Mouse (Mus musculus): ENCODE results near the gene Zfp280b.

DNA sequence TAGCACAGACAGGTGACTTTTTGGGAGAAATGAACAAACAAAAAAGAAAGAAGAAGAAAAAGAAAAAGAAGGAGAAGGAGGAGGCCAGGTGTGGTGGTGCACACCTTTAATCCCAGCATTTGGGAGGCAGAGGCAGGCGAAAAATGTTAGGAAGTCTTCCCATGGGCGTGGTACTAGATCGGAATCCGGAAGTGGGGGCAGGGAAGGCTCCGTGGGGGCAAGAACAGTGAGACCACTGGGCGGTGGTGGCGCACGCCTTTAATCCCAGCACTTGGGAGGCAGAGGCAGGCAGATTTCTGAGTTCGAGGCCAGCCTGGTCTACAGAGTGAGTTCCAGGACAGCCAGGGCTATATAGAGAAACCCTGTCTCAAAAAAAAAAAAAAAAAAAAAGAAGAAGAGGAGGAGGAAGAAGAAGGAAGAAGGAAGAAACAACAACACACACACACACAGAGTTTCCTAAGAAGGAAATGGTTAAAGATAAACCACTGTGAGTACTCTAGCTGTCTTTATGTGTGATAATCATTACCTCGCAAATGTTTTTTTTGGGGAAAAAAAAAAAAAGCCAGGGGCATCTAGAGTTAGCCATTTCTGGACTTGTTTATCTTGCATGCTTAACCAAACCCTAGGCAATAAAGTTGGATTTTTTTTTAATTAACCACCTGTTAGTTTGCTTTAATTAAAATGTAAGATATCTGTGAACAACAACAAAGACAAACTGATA, 6.8 kb upstream of the Zfp280b start:
- no peak for TF ChIP-seq CTCF (IDR thresholded peaks at IDR 0.05; ENCODE audit: borderline replicate concordance, insufficient read depth, low read length)
- no peak for TF ChIP-seq POLR2A (IDR thresholded peaks at IDR 0.05; ENCODE audit: low read depth, low read length)

Measured in embryonic fibroblast, embryonic 13.5 days (primary cell).